Mouse (Mus musculus) adrenal gland, postnatal 10 days (tissue): Measurements from ENCODE around the gene Agr3. TPM values are rescaled to one million over a fixed set of nuclear protein-coding genes. Genes with fewer than 3 reads are reported as not detected.

Experiments used
- DNase-seq: peaks from one replicate; pipeline ENCODE4 v3.0.0; 2021; ENCODE audit warnings: mixed read lengths
- total RNA-seq, 2 experiments: library from RNA; stranded (reverse); gene quantifications; 2 replicates each; pipeline ENCODE4 v1.2.3; 2021

The Agr3 gene
- total RNA-seq, 2 experiments from 2014 or later, result not detected

DNA sequence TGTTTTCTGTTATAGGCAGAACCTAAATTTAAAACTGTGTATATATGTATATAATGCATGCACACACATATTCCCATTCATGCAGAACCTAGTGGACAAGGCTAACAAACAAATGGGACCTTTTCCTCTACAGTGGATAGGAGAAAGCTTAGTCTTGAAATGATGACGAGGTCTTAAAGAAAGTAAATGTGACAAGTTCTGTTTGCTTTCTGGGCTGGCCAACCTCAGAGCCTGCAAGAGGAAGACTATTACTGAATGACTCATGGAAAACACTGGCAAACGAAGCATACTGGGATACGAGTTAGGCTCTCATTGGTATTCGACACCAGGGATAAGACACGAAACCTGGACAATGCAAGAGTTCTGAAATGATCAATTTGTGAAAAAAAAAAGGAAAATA, 59.3 kb downstream of the Agr3 start:
- no peak for DNase-seq

DNA sequence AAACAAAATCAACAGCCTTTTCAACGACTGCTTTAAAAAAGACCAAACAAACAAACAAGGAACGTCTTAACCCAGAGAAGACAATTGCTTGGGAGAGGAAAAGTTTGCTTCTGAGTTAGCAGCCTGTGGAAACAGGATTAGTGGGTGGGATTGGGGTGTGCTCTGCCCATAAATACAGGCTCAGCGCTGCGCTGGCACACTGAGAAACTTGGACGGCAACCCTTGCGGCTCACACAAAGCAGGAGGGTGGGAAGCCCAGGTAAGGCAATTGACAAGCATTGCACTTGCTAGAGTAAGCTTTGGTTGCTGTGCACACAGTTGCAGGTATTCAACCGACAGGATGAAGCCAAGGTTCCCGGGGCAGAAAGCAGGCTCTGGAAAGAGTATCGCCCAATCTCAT, 67.3 kb downstream of the Agr3 start, which contains the start of gene Agr2:
TSS of gene Agr2 (plus strand) at position 197 of the 400 bp plus-strand sequence.
- no peak for DNase-seq

DNA sequence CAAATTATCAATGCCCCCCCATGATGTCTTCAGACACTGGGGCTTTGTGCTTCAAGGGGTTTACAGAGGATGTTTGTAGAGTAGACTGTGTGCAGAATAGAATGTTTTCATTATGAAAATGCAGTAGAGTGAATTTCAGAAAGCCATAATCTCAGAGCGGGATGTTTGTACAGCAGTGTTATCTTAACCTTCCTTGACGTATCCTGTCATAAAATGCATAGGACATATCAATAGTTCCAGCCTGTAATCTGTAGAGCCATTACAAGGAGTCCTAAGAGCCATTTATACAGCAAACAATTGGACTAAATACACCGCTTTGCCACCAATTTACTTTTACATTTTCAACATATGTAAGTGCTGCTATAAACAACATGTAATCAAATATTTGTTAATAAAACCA, 68.2 kb downstream of the Agr3 start:
- DNase-seq, result no peak

DNA sequence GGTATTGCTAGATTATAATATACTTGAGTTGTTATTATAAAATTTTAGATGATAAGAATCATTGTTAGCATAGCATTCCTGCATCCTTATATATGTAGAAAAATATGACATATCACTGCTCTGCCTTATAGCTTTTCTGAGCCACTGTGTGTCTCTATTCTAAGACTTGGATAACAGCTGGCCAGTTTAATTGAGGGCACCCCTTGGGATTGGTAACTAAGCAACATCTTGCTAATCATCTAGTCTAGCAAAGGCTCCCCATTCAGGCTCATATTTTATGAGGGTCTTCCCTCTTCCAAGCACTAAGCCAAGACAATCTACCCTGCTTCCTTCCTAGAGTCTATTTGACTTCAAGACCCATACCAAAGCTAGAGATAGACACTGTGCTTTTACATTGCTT, 68.7 kb downstream of the Agr3 start:
- DNase-seq, result no peak

DNA sequence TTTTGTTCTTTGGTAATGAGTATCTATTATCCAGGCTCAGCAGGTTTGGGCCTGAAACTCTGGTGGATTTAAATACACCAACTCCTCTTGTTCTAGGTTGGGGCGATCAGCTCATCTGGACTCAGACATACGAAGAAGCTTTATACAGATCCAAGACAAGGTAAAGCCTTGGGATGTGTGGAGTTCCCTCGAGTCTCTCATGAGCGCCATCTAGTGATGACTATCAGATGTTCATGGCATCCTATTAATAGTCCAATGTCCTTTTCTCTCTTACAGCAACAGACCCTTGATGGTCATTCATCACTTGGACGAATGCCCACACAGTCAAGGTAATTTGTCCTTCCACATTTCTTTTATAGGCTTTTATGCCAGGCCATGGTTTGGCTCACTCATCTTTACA, 70.4 kb downstream of the Agr3 start:
- DNase-seq, result peak; percentile 41

Other genes starting within 250 kb of the Agr3 start
- not detected for gene Agr2, start 67.3 kb downstream of the Agr3 start, total RNA-seq
- gene Tspan13, start 116.9 kb downstream of the Agr3 start, total RNA-seq, result 10 to 100 TPM; 35.7 to 47.8 TPM
- 10 to 100 TPM; 28.6 to 34.7 TPM for gene Ankmy2, start 231.5 kb downstream of the Agr3 start, total RNA-seq
- gene Bzw2, start 232.5 kb downstream of the Agr3 start, total RNA-seq, result 10 to 100 TPM; 40.2 to 67.5 TPM